Mouse (Mus musculus) layer of hippocampus, adult 6 months (tissue): Measurements from ENCODE around the gene Tmem40. TPM values are rescaled to one million over a fixed set of nuclear protein-coding genes. Genes with fewer than 3 reads are reported as not detected.

ENCODE experiments used
- long read RNA-seq, 2 experiments: library from polyadenylated mRNA; unstranded; transcript quantifications; one replicate each; pipeline ENCODE4 v2.0.0; 2019 to 2020
- microRNA-seq: library from miRNA; unstranded; fragments of <30 nt; microRNA quantifications from one replicate; pipeline ENCODE4 v1.2.0, GENCODE M21; 2020
- polyA plus RNA-seq: library from polyadenylated mRNA; unstranded; fragments of <200 nt; fragmentation: Nextera tagmentation; gene quantifications from 2 replicates; pipeline ENCODE4 v1.2.3, GENCODE M21; 2021

The Tmem40 gene
- polyA plus RNA-seq = 0.53 and 0.62 TPM in 2 replicates
- long read RNA-seq, experiment 1 = 0 reads
- long read RNA-seq, experiment 2, partial matches to known transcripts = 0 of 3 reads
- long read RNA-seq, experiment 2, other reads (novel, unspliced or antisense) = 1 of 3 reads

GRCm38 (mm10) chr6:115761995-115762756 lies at the start of gene Tmem40:
Gene Tmem40 (minus strand): TSS chr6:115762410.

GRCm38 (mm10) chr6:115808488-115809231 lies 46.5 kb upstream of the Tmem40 start, which contains the start of gene Rpl32:
Gene Rpl32 (minus strand): TSS chr6:115808747.

GRCm38 (mm10) chr6:115774501-115774921 lies 12.3 kb upstream of the Tmem40 start, which contains the start of gene Cand2:
Gene Cand2 (plus strand): TSS chr6:115774538.

Small RNA genes lying within 50 kb of the gene (microRNA-seq; reads per million reads assigned to microRNA genes)
- gene Mir7660 = not detected

Other genes starting within 250 kb of the Tmem40 start
- 26.1 and 29.4 TPM in 2 replicates for gene Tsen2, start 217.7 kb downstream of the Tmem40 start, polyA plus RNA-seq
- 0.10 and 0.19 TPM in 2 replicates for gene Mkrn2os, start 169.8 kb downstream of the Tmem40 start, polyA plus RNA-seq
- 21.7 and 23.9 TPM in 2 replicates for gene Mkrn2, start 160.5 kb downstream of the Tmem40 start, polyA plus RNA-seq
- gene Raf1, start 85.8 kb downstream of the Tmem40 start, polyA plus RNA-seq = 29.7 and 31.2 TPM in 2 replicates
- gene Cand2, start 12.1 kb upstream of the Tmem40 start, polyA plus RNA-seq = 2.0 and 2.2 TPM in 2 replicates
- 2,353 and 2,574 TPM in 2 replicates for gene Rpl32, start 46.3 kb upstream of the Tmem40 start, polyA plus RNA-seq
- gene Efcab12, start 76.0 kb upstream of the Tmem40 start, polyA plus RNA-seq = 1.2 and 1.3 TPM in 2 replicates
- 4.5 and 5.4 TPM in 2 replicates for gene Mbd4, start 91.0 kb upstream of the Tmem40 start, polyA plus RNA-seq
- 14.4 and 16.8 TPM in 2 replicates for gene Ift122, start 91.1 kb upstream of the Tmem40 start, polyA plus RNA-seq
- 0.26 TPM in 1 of 2 replicates, not detected in the other for gene Rho, start 169.3 kb upstream of the Tmem40 start, polyA plus RNA-seq
- gene H1foo, start 182.5 kb upstream of the Tmem40 start, polyA plus RNA-seq = not detected in 2 replicates
- 3.1 and 5.4 TPM in 2 replicates for gene Plxnd1, start 232.6 kb upstream of the Tmem40 start, polyA plus RNA-seq